ENCODE assay signal across 15 mouse cellular contexts in the genomic region with DNA sequence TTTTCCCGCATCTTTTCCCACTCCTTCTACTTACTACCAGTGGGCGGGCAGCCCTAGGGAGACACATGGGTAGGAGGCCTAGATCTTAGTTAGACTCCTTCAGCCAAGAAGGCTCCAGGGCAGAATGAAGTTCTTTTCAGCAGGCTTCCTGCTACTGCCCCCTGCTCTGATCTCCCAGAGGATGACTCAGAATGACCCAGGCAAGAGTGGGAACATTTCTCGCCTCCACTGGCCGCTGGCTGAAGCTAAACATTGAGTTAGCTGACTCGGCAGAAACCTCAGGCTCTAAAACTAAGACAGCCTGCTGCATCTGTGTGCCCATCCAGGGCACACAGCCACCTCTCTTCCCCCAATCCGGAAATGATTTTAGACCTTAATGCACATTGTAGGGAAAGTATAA. TPM values are rescaled to one million over a fixed set of nuclear protein-coding genes. Genes with fewer than 3 reads are reported as not detected.
A peak's percentile ranks its signal among the peaks of the same experiment; 100 is the strongest.
DNase-seq lines count a peak whose midpoint lies in the region; ATAC-seq and TF ChIP-seq lines count a peak whose summit lies in the region.
"Had no signal": no experiment of that assay in that cellular context is flagged by ENCODE, and none has a peak within 500 bp of the region (broad histone marks: within the 10 kb centered on the region; RNA-seq: fewer than 3 reads in every experiment).

No protein-coding gene starts in this region.

- TF ChIP-seq EP300 in liver, postnatal 0 days (IDR thresholded peaks at IDR 0.05; ENCODE audit: low read depth): no peak
- TF ChIP-seq EP300 in ES-Bruce4 (IDR thresholded peaks at IDR 0.05; ENCODE audit: insufficient read depth, low read depth, low read length): no peak

- no peaks in the 10 kb centered on the region for H3K36me3 ChIP-seq in heart, embryonic 10.5 days
- H3K36me3 ChIP-seq in liver, postnatal 0 days (replicated peaks; ENCODE audit: insufficient read depth, low read length): no peaks in the 10 kb centered on the region
- H3K36me3 ChIP-seq in liver, embryonic 12.5 days: no peaks in the 10 kb centered on the region
- no peaks in the 10 kb centered on the region for H3K36me3 ChIP-seq in ES-Bruce4 (ENCODE audit: control insufficient read depth, insufficient read depth, low read length, poor library complexity, severe bottlenecking)
- no peaks in the 10 kb centered on the region for H3K36me3 ChIP-seq in midbrain, embryonic 16.5 days (ENCODE audit: control insufficient read depth, insufficient read depth, low read length)
- H3K36me3 ChIP-seq: limb, embryonic 12.5 days; midbrain, embryonic 15.5 days; neural tube, embryonic 12.5 days had no signal

- no peaks in the 10 kb centered on the region for H3K9me3 ChIP-seq in heart, embryonic 10.5 days
- no peaks in the 10 kb centered on the region for H3K9me3 ChIP-seq in liver, postnatal 0 days (ENCODE audit: low read length)
- no peaks in the 10 kb centered on the region for H3K9me3 ChIP-seq in liver, embryonic 12.5 days (replicated peaks)
- no peaks in the 10 kb centered on the region for H3K9me3 ChIP-seq in ES-Bruce4 (replicated peaks; ENCODE audit: control insufficient read depth, insufficient read depth, low read length, poor library complexity, severe bottlenecking)
- H3K9me3 ChIP-seq in midbrain, embryonic 16.5 days (replicated peaks; ENCODE audit: control insufficient read depth, low read length, poor library complexity, severe bottlenecking): no peaks in the 10 kb centered on the region
- H3K9me3 ChIP-seq: limb, embryonic 12.5 days; midbrain, embryonic 15.5 days; neural tube, embryonic 12.5 days had no signal

- H3K4me2 ChIP-seq in liver, postnatal 0 days (ENCODE audit: low read depth, low read length): no peak overlapping the region
- no peak overlapping the region for H3K4me2 ChIP-seq in liver, embryonic 12.5 days
- no peak overlapping the region for H3K4me2 ChIP-seq in midbrain, embryonic 16.5 days (ENCODE audit: low read length)
- H3K4me2 ChIP-seq: limb, embryonic 12.5 days; midbrain, embryonic 15.5 days; neural tube, embryonic 12.5 days had no signal

- intact Hi-C loops in heart, postnatal 25 days (cut with DNase I): no loop called here

- TF ChIP-seq CTCF in liver, postnatal 0 days (IDR thresholded peaks at IDR 0.05; ENCODE audit: low read depth): no peak
- no peak for TF ChIP-seq CTCF in ES-Bruce4 (IDR thresholded peaks at IDR 0.05; ENCODE audit: low read depth, low read length)
- no peak for TF ChIP-seq CTCF in embryonic fibroblast, embryonic 13.5 days (IDR thresholded peaks at IDR 0.05; ENCODE audit: borderline replicate concordance, insufficient read depth, low read length)

- no peak for TF ChIP-seq POLR2A in ES-Bruce4 (IDR thresholded peaks at IDR 0.05; ENCODE audit: insufficient read depth, low read length)
- no peak for TF ChIP-seq POLR2A in embryonic fibroblast, embryonic 13.5 days (IDR thresholded peaks at IDR 0.05; ENCODE audit: low read depth, low read length)

- DNase-seq in heart, embryonic 10.5 days (ENCODE audit: low spot score): no peak
- DNase-seq in heart, postnatal 25 days (ENCODE audit: low spot score): no peak
- no peak for DNase-seq in liver, postnatal 0 days
- DNase-seq: cerebellum, adult 2 months; embryo, embryonic 11 days; thymus, adult 2 months had no signal

- peaks cover 52% of the 10 kb centered on the region for H3K4me1 ChIP-seq in heart, embryonic 10.5 days
- H3K4me1 ChIP-seq in liver, postnatal 0 days (ENCODE audit: insufficient read depth): peaks cover 28% of the 10 kb centered on the region
- H3K4me1 ChIP-seq in liver, embryonic 12.5 days: peaks cover 32% of the 10 kb centered on the region
- peaks cover 13% of the 10 kb centered on the region for H3K4me1 ChIP-seq in ES-Bruce4 (ENCODE audit: control insufficient read depth, insufficient read depth, low read length)
- H3K4me1 ChIP-seq in embryonic fibroblast, embryonic 13.5 days (ENCODE audit: control insufficient read depth, insufficient read depth, low read length): peaks cover 29% of the 10 kb centered on the region
- no peaks in the 10 kb centered on the region; the same call in 1 of the 2 replicates for H3K4me1 ChIP-seq in midbrain, embryonic 16.5 days (ENCODE audit: control insufficient read depth, insufficient read depth, low read length)
- H3K4me1 ChIP-seq: midbrain, embryonic 15.5 days had no signal

- 0 out of 2 replicates have a peak overlapping the region, but pooled peaks have one; percentile 23 for H3K27ac ChIP-seq in heart, embryonic 10.5 days
- peak overlapping the region; percentile 36; the same call in 1 of the 2 replicates for H3K27ac ChIP-seq in liver, postnatal 0 days (ENCODE audit: low read depth)
- H3K27ac ChIP-seq in liver, embryonic 12.5 days: no peak overlapping the region
- peak overlapping the region; percentile 57 for H3K27ac ChIP-seq in ES-Bruce4 (ENCODE audit: insufficient read depth, low read length)
- peak overlapping the region; percentile 79 for H3K27ac ChIP-seq in embryonic fibroblast, embryonic 13.5 days (ENCODE audit: insufficient read depth, low read length)
- no peak overlapping the region for H3K27ac ChIP-seq in midbrain, embryonic 16.5 days (ENCODE audit: low read length)
- H3K27ac ChIP-seq: limb, embryonic 12.5 days; midbrain, embryonic 15.5 days; neural tube, embryonic 12.5 days had no signal

- ATAC-seq in liver, postnatal 0 days: peak; percentile 18; the same call in 1 of the 2 replicates
- ATAC-seq in liver, embryonic 12.5 days: no peak
- no peak for ATAC-seq in midbrain, embryonic 16.5 days
- no peak for ATAC-seq in granulocyte monocyte progenitor cell, adult 5-6 weeks (replicated peaks; ENCODE audit: poor library complexity, severe bottlenecking)
- ATAC-seq: CD4-positive, CD25-positive, alpha-beta regulatory T cell, adult 4 months; midbrain, embryonic 15.5 days had no signal

- no peak overlapping the region for H3K4me3 ChIP-seq in heart, embryonic 10.5 days
- H3K4me3 ChIP-seq in liver, postnatal 0 days (ENCODE audit: low read depth, low read length): no peak overlapping the region
- H3K4me3 ChIP-seq in liver, embryonic 12.5 days: no peak overlapping the region
- no peak overlapping the region; the same call in 1 of the 2 replicates for H3K4me3 ChIP-seq in ES-Bruce4 (ENCODE audit: low read depth, low read length)
- H3K4me3 ChIP-seq in embryonic fibroblast, embryonic 13.5 days (ENCODE audit: insufficient read depth, low read length): no peak overlapping the region
- no peak overlapping the region for H3K4me3 ChIP-seq in midbrain, embryonic 16.5 days (ENCODE audit: low read depth, low read length)
- H3K4me3 ChIP-seq: limb, embryonic 12.5 days; midbrain, embryonic 15.5 days; neural tube, embryonic 12.5 days had no signal

- 37% methylated on average over 6 of the region's 6 CpGs for WGBS in heart, embryonic 10.5 days
- 50% methylated on average over 6 of the region's 6 CpGs for WGBS in liver, postnatal 0 days (ENCODE audit: insufficient replicate concordance)
- 44% methylated on average over 6 of the region's 6 CpGs for WGBS in liver, embryonic 12.5 days (ENCODE audit: insufficient replicate concordance)
- 66% methylated on average over 6 of the region's 6 CpGs for WGBS in midbrain, embryonic 16.5 days

- H3K27me3 ChIP-seq in heart, embryonic 10.5 days (ENCODE audit: insufficient read depth, poor library complexity, severe bottlenecking): no peaks in the 10 kb centered on the region
- H3K27me3 ChIP-seq in liver, postnatal 0 days (ENCODE audit: insufficient read depth, low read length): no peaks in the 10 kb centered on the region
- H3K27me3 ChIP-seq in liver, embryonic 12.5 days (replicated peaks): no peaks in the 10 kb centered on the region
- no peaks in the 10 kb centered on the region for H3K27me3 ChIP-seq in ES-Bruce4 (ENCODE audit: control insufficient read depth, insufficient read depth, low read length, poor library complexity, severe bottlenecking)
- no peaks in the 10 kb centered on the region for H3K27me3 ChIP-seq in midbrain, embryonic 16.5 days (ENCODE audit: control insufficient read depth, insufficient read depth, low read depth, low read length)
- H3K27me3 ChIP-seq: limb, embryonic 12.5 days; midbrain, embryonic 15.5 days; neural tube, embryonic 12.5 days had no signal

- no peak overlapping the region for H3K9ac ChIP-seq in liver, postnatal 0 days (replicated peaks)
- H3K9ac ChIP-seq in liver, embryonic 12.5 days: no peak overlapping the region
- no peak overlapping the region; the same call in 1 of the 2 replicates for H3K9ac ChIP-seq in ES-Bruce4 (ENCODE audit: low read depth, poor library complexity, severe bottlenecking)
- H3K9ac ChIP-seq in midbrain, embryonic 16.5 days (ENCODE audit: low read depth, low read length): no peak overlapping the region
- H3K9ac ChIP-seq: limb, embryonic 12.5 days; midbrain, embryonic 15.5 days; neural tube, embryonic 12.5 days had no signal

RNA-seq across cellular contexts. Expression of gene Dusp5, which starts 23.9 kb away (rescaled TPM):
- 11.9 and 15.9 TPM in 2 replicates for polyA plus RNA-seq in heart, embryonic 10.5 days (2016; fragmentation: Nextera tagmentation; extraction: Ambion mirVana)
- 1 to 10 TPM; 6.2 to 7.6 TPM for total RNA-seq in heart, postnatal 25 days (2021)
- polyA plus RNA-seq in liver, postnatal 0 days (2015; fragmentation: Nextera tagmentation; extraction: Ambion mirVana): 2.7 and 3.4 TPM in 2 replicates
- polyA plus RNA-seq in liver, embryonic 12.5 days (2016; fragmentation: Nextera tagmentation; extraction: Ambion mirVana): 5.7 and 5.9 TPM in 2 replicates
- 15.1 and 15.2 TPM in 2 replicates for polyA plus RNA-seq in ES-Bruce4 (2011; ENCODE audit: insufficient read depth, insufficient read length, low read depth, missing spikeins)
- 19.5 and 40.5 TPM in 2 replicates for polyA plus RNA-seq in embryonic fibroblast, embryonic 13.5 days (2011; ENCODE audit: insufficient read length, low read depth, missing spikeins)
- polyA plus RNA-seq in midbrain, embryonic 16.5 days (2015; fragmentation: Nextera tagmentation; extraction: Ambion mirVana): 2.2 and 3.0 TPM in 2 replicates
- total RNA-seq in granulocyte monocyte progenitor cell, adult 5-6 weeks (2014; fragmentation: Nextera tagmentation): 1.5 and 4.0 TPM in 2 replicates
- total RNA-seq in granulocyte monocyte progenitor cell, adult 5-6 weeks (2017): 4.2 TPM in 2 replicates

RNA-seq across cellular contexts. Expression of gene Nutf2-ps1, which starts 36.1 kb away (rescaled TPM):
- polyA plus RNA-seq in heart, embryonic 10.5 days (2016; fragmentation: Nextera tagmentation; extraction: Ambion mirVana): 373 and 457 TPM in 2 replicates
- 10 to 100 TPM; 83.1 to 93.2 TPM for total RNA-seq in heart, postnatal 25 days (2021)
- polyA plus RNA-seq in liver, postnatal 0 days (2015; fragmentation: Nextera tagmentation; extraction: Ambion mirVana): 86.8 and 101 TPM in 2 replicates
- polyA plus RNA-seq in liver, embryonic 12.5 days (2016; fragmentation: Nextera tagmentation; extraction: Ambion mirVana): 289 and 313 TPM in 2 replicates
- 418 and 422 TPM in 2 replicates for polyA plus RNA-seq in ES-Bruce4 (2011; ENCODE audit: insufficient read depth, insufficient read length, low read depth, missing spikeins)
- 153 and 193 TPM in 2 replicates for polyA plus RNA-seq in embryonic fibroblast, embryonic 13.5 days (2011; ENCODE audit: insufficient read length, low read depth, missing spikeins)
- 212 and 234 TPM in 2 replicates for polyA plus RNA-seq in midbrain, embryonic 16.5 days (2015; fragmentation: Nextera tagmentation; extraction: Ambion mirVana)
- total RNA-seq in granulocyte monocyte progenitor cell, adult 5-6 weeks (2014; fragmentation: Nextera tagmentation): 56.0 and 61.3 TPM in 2 replicates
- total RNA-seq in granulocyte monocyte progenitor cell, adult 5-6 weeks (2017): 142 and 145 TPM in 2 replicates

RNA-seq across cellular contexts. Expression of gene Smc3, which starts 47.4 kb away (rescaled TPM):
- polyA plus RNA-seq in heart, embryonic 10.5 days (2016; fragmentation: Nextera tagmentation; extraction: Ambion mirVana): 47.0 and 64.8 TPM in 2 replicates
- 10 to 100 TPM; 22.4 to 23.6 TPM for total RNA-seq in heart, postnatal 25 days (2021)
- polyA plus RNA-seq in liver, postnatal 0 days (2015; fragmentation: Nextera tagmentation; extraction: Ambion mirVana): 19.4 and 19.7 TPM in 2 replicates
- 52.9 and 53.3 TPM in 2 replicates for polyA plus RNA-seq in liver, embryonic 12.5 days (2016; fragmentation: Nextera tagmentation; extraction: Ambion mirVana)
- polyA plus RNA-seq in ES-Bruce4 (2011; ENCODE audit: insufficient read depth, insufficient read length, low read depth, missing spikeins): 171 and 182 TPM in 2 replicates
- 54.2 and 67.8 TPM in 2 replicates for polyA plus RNA-seq in embryonic fibroblast, embryonic 13.5 days (2011; ENCODE audit: insufficient read length, low read depth, missing spikeins)
- polyA plus RNA-seq in midbrain, embryonic 16.5 days (2015; fragmentation: Nextera tagmentation; extraction: Ambion mirVana): 55.9 and 66.5 TPM in 2 replicates
- 82.0 and 87.6 TPM in 2 replicates for total RNA-seq in granulocyte monocyte progenitor cell, adult 5-6 weeks (2014; fragmentation: Nextera tagmentation)
- total RNA-seq in granulocyte monocyte progenitor cell, adult 5-6 weeks (2017): 135 and 145 TPM in 2 replicates

Comparison
In these comparisons a context has a peak if more than half of its experiments do, and no peak if none do; other contexts are left out.
1. H3K27ac ChIP-seq: peak in heart, embryonic 10.5 days (single experiment), liver, postnatal 0 days (single experiment), ES-Bruce4 (single experiment) and embryonic fibroblast, embryonic 13.5 days (single experiment); none in liver, embryonic 12.5 days (single experiment) and midbrain, embryonic 16.5 days (single experiment).